Mouse (Mus musculus) lung, postnatal 0 days (tissue): ENCODE measurements around the gene Tmem258.

Experiments
- CTCF ChIP-seq: IDR thresholded peaks from 2 replicates; pipeline ENCODE4 v1.5.1; 2016; ENCODE audit warnings: antibody characterized with exemption, mild to moderate bottlenecking
- EP300 ChIP-seq: IDR thresholded peaks from 2 replicates; pipeline ENCODE4 v1.6.1; 2016; ENCODE audit warnings: antibody characterized with exemption, mild to moderate bottlenecking, control low read depth

DNA sequence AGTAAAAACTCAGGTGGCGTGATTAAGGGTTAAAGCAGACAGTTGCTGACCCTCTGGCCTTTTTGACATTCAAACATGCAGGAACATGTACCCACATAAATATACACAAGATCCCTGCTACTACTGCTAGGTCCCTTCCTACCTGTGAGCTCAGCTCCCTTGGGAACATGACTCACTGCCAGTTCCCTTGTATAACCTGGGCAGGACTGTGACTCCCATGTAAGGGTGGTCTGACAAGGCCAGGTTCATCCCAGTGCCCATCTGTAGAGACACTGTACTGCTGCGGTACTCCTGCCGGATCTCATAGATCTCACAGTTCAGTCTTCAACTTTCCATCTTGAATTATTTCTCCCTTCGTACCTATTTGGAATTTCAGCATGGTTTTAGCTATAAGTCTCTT lies 6.7 kb upstream of the Tmem258 start:
- no peak for TF ChIP-seq CTCF
- TF ChIP-seq EP300 = no peak
